Mouse (Mus musculus) heart, embryonic 10.5 days (tissue): ENCODE measurements around the gene Gckr. TPM values are rescaled to one million over a fixed set of nuclear protein-coding genes. Genes with fewer than 3 reads are reported as not detected.

Experiments
- DNase-seq: peaks from one replicate; pipeline ENCODE4 v3.0.0-alpha.2; 2017; ENCODE audit warnings: low spot score
- H3K27ac ChIP-seq: fragments of 300-500 bp; sonication (generic); 2 replicates; pipeline ENCODE4 v1.5.1; 2016; ENCODE audit warnings: mild to moderate bottlenecking
- H3K27me3 ChIP-seq: fragments of 300-500 bp; sonication (generic); 2 replicates; pipeline ENCODE4 v1.6.1; 2016; ENCODE audit warnings: mild to moderate bottlenecking; ENCODE audit not compliant: poor library complexity, insufficient read depth, severe bottlenecking
- H3K36me3 ChIP-seq: fragments of 300-500 bp; sonication (generic); 2 replicates; pipeline ENCODE4 v1.6.1; 2016; ENCODE audit warnings: mild to moderate bottlenecking, moderate library complexity
- H3K4me1 ChIP-seq: fragments of 300-500 bp; sonication (generic); 2 replicates; pipeline ENCODE4 v1.6.1; 2016; ENCODE audit warnings: mild to moderate bottlenecking
- H3K4me3 ChIP-seq: fragments of 300-500 bp; sonication (generic); 2 replicates; pipeline ENCODE4 v1.5.1; 2016; ENCODE audit warnings: mild to moderate bottlenecking, moderate library complexity
- H3K9me3 ChIP-seq: fragments of 300-500 bp; sonication (generic); 2 replicates; pipeline ENCODE4 v1.6.1; 2016; ENCODE audit warnings: mild to moderate bottlenecking, moderate library complexity
- WGBS: fragments of 180-500 bp; shearing (Covaris S2); methylation state at CpG from one replicate; pipeline ENCODE4 v1.1.7; 2016; 5-methylcytosine and 5-hydroxymethylcytosine counted together
- polyA plus RNA-seq: library from polyadenylated mRNA; unstranded; fragments of >200 nt; fragmentation: Nextera tagmentation; extraction: Ambion mirVana; gene quantifications from 2 replicates; pipeline ENCODE4 v1.2.1, GENCODE M21; 2016

The Gckr gene
- polyA plus RNA-seq, 1 experiment from 2014 or later, result 0.63 TPM

GRCm38 (mm10) chr5:31273018-31273417, 24.2 kb upstream of the Gckr start:
- Histone ChIP-seq H3K4me1 (no peaks in the 10 kb centered on the region), H3K9me3 (no peaks in the 10 kb centered on the region), H3K4me3 (no peak overlapping the region), H3K36me3 (peaks cover 75% of the 10 kb centered on the region), H3K27me3 (no peaks in the 10 kb centered on the region), H3K27ac (no peak overlapping the region)
- WGBS, result 82% methylated on average over 6 of the region's 6 CpGs
- no peak for DNase-seq

DNA sequence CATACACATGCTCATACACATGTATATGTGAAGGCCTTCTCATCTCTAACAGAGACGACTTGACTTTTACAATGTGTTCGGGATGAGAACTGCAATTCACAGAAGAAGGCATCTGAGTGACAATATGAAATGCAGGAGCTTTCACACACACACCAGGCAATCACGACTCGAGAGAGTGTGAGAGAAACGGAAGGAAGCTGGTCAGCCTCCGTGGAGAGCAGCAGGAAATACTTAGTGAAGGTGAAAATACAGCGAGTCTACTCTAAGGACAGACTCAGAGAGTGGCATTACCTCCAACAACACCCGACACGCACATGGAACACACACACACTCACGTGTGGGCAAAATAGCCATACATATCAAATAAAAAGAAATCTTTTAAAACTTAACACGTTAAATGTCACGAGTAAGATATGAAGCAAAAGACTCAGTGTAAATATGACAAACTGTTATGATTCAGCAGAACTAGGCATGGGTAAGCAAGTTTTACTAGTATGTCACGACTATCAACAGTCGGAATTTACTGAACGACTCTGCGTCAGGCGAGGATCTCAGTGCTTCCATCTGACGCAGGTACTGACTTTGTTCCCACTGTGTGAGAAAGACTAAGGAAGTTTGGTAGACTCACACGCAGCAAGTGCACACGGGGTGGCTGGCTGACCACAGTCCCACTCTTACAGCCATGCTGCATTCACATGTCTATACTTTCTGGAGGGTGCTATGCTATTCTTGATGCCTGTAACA, 17.8 kb upstream of the Gckr start:
- Histone ChIP-seq H3K27me3 (no peaks in the 10 kb centered on the region), H3K4me1 (no peaks in the 10 kb centered on the region), H3K9me3 (no peaks in the 10 kb centered on the region), H3K36me3 (peaks cover 80% of the 10 kb centered on the region), H3K4me3 (no peak overlapping the region), H3K27ac (no peak overlapping the region)
- 84% methylated on average over 20 of the region's 20 CpGs for WGBS
- no peak for DNase-seq

- no peak for DNase-seq
- WGBS, result 70% methylated on average over 4 of the region's 4 CpGs
- H3K4me1 ChIP-seq, result peaks cover 13% of the 10 kb centered on the region
- H3K27me3 ChIP-seq, result no peaks in the 10 kb centered on the region
- H3K27ac ChIP-seq, result no peak overlapping the region
- peaks cover 44% of the 10 kb centered on the region for H3K36me3 ChIP-seq
- H3K4me3 ChIP-seq, result no peak overlapping the region
- no peaks in the 10 kb centered on the region for H3K9me3 ChIP-seq
These were observed 9.0 kb upstream of the Gckr start for GRCm38 (mm10) chr5:31288225-31288624.

DNA sequence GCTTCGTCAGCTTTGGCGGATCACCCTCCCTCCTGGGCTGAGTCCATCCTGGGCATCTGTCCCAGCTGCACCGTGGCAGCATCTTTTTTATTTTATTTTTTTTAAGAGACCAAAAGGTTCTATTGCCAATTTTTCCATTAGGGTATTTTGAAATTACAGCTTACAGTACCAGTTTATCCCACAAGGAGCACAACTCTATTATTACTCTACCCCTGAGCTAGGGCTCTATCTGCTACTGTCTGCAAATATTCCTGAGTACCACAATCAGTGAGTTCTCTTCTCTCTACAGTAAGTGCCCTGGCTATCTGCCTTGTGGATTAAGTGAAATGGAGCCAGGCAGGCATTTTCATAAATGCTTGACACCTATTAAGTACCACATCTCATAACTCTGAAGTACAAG, 8.6 kb upstream of the Gckr start:
- peaks cover 44% of the 10 kb centered on the region for H3K36me3 ChIP-seq
- no peak overlapping the region for H3K4me3 ChIP-seq
- no peaks in the 10 kb centered on the region for H3K27me3 ChIP-seq
- no peak overlapping the region for H3K27ac ChIP-seq
- H3K4me1 ChIP-seq, result peaks cover 13% of the 10 kb centered on the region
- 77% methylated on average over 3 of the region's 3 CpGs for WGBS
- H3K9me3 ChIP-seq, result no peaks in the 10 kb centered on the region
- DNase-seq, result no peak

GRCm38 (mm10) chr5:31289626-31290230, 7.5 kb upstream of the Gckr start:
- peaks cover 20% of the 10 kb centered on the region for H3K4me1 ChIP-seq
- no peak for DNase-seq
- 59% methylated on average over 3 of the region's 3 CpGs for WGBS
- peak overlapping the region; percentile 86; the same call in 1 of the 2 replicates for H3K27ac ChIP-seq
- no peaks in the 10 kb centered on the region for H3K9me3 ChIP-seq
- peak overlapping the region; percentile 68 for H3K4me3 ChIP-seq
- no peaks in the 10 kb centered on the region for H3K27me3 ChIP-seq
- peaks cover 36% of the 10 kb centered on the region for H3K36me3 ChIP-seq

GRCm38 (mm10) chr5:31290521-31291360, 6.5 kb upstream of the Gckr start, which contains the start of gene Ift172:
Gene Ift172, minus strand, starts transcription at chr5:31291116.
- DNase-seq, result peak; percentile 99
- Histone ChIP-seq H3K27ac (peak within 1 kb of the TSS; percentile 86), H3K27me3 (no peaks in the 10 kb centered on the region), H3K4me3 (peak within 1 kb of the TSS; percentile 68), H3K36me3 (peaks cover 26% of the 10 kb centered on the region), H3K9me3 (no peaks in the 10 kb centered on the region), H3K4me1 (peaks cover 30% of the 10 kb centered on the region)
- WGBS, result 3% methylated on average over 45 of the region's 45 CpGs

DNA sequence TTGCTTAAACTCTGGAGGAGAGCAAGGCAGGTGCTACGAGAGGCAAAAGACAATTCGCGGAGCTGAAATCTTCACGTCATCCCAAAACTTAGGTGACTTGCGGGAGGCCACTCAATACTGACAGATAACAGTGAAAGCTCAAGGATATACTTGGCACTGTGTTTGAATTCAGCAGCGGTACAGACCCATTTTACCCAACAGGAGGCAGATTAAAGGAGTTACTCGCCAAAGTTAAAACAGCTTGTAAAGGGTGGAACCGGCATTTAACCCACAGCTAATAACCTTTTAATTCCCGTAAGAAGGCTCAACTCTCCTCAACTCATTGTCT, 5.9 kb upstream of the Gckr start:
- 4% methylated on average over 9 of the region's 9 CpGs for WGBS
- Histone ChIP-seq H3K4me3 (peak overlapping the region; percentile 68), H3K4me1 (peaks cover 34% of the 10 kb centered on the region), H3K9me3 (no peaks in the 10 kb centered on the region), H3K36me3 (peaks cover 20% of the 10 kb centered on the region), H3K27ac (peak overlapping the region; percentile 86), H3K27me3 (no peaks in the 10 kb centered on the region)
- no peak for DNase-seq

GRCm38 (mm10) chr5:31294964-31295605, 2.2 kb upstream of the Gckr start:
- 3% methylated on average over 29 of the region's 29 CpGs for WGBS
- H3K9me3 ChIP-seq, result no peaks in the 10 kb centered on the region
- peaks cover 15% of the 10 kb centered on the region for H3K36me3 ChIP-seq
- H3K4me3 ChIP-seq, result peak overlapping the region; percentile 85
- peak overlapping the region; percentile 92 for H3K27ac ChIP-seq
- no peaks in the 10 kb centered on the region for H3K27me3 ChIP-seq
- DNase-seq, result peak; percentile 77
- peaks cover 35% of the 10 kb centered on the region for H3K4me1 ChIP-seq

- H3K27me3 ChIP-seq, result peaks cover 6% of the 10 kb centered on the region; the same call in 1 of the 2 replicates
- H3K4me3 ChIP-seq, result peak within 1 kb of the TSS; percentile 85
- H3K27ac ChIP-seq, result peak within 1 kb of the TSS; percentile 92
- H3K9me3 ChIP-seq, result no peaks in the 10 kb centered on the region
- peak; percentile 76 for DNase-seq
- peaks cover 15% of the 10 kb centered on the region for H3K36me3 ChIP-seq
- peaks cover 31% of the 10 kb centered on the region for H3K4me1 ChIP-seq
- 1% methylated on average over 45 of the region's 46 CpGs for WGBS
These were observed 1.6 kb upstream of the Gckr start, which contains the start of gene Fndc4 for GRCm38 (mm10) chr5:31295606-31296141. Gene Fndc4, minus strand, starts transcription at chr5:31296080.

DNA sequence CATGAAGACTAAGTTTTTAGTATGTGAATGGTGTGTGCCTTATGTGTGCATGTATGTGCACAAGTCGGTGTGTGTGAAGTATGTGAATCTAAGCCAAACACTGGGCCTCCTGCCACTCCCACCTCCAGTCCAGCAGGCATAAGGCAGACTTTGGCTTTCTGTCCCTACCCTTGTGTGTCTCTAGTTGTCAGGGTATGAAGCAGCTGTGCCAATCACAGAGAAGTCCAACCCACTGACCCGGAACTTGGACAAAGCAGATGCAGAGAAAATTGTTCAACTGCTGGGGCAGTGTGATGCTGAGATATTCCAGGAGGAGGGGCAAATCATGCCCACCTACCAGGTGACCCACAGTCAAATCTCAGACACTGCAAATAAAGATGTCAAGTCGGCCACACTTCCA, 738 bp downstream of the Gckr start:
- Histone ChIP-seq H3K9me3 (no peaks in the 10 kb centered on the region), H3K36me3 (peaks cover 9% of the 10 kb centered on the region), H3K4me1 (peaks cover 27% of the 10 kb centered on the region), H3K27ac (no peak overlapping the region), H3K4me3 (no peak overlapping the region), H3K27me3 (peaks cover 11% of the 10 kb centered on the region; the same call in 1 of the 2 replicates)
- WGBS, result 81% methylated on average over 3 of the region's 3 CpGs
- no peak for DNase-seq

DNA sequence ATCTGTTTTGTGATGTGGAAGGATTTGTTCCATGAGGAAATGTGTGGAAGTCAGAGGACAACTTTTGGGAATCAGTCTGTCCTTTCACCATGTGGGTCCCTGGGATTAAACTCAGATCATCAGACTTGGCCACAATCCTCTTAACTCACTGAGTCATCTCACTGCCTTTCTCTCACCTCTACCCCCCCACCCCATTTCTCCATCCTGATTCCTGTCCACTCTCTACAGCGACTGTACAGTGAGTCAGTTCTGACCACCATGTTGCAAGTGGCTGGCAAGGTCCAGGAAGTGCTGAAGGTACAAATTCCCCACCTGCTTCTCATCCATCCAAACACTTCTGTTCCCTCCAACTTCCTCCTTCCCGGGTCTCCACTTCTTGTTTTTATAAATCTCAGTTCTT, 1.2 kb downstream of the Gckr start:
- H3K4me3 ChIP-seq, result no peak overlapping the region
- 53% methylated on average over 2 of the region's 2 CpGs for WGBS
- H3K36me3 ChIP-seq, result peaks cover 4% of the 10 kb centered on the region; the same call in 1 of the 2 replicates
- no peak for DNase-seq
- no peak overlapping the region for H3K27ac ChIP-seq
- H3K4me1 ChIP-seq, result peaks cover 27% of the 10 kb centered on the region
- H3K9me3 ChIP-seq, result no peaks in the 10 kb centered on the region
- H3K27me3 ChIP-seq, result peaks cover 11% of the 10 kb centered on the region; the same call in 1 of the 2 replicates

DNA sequence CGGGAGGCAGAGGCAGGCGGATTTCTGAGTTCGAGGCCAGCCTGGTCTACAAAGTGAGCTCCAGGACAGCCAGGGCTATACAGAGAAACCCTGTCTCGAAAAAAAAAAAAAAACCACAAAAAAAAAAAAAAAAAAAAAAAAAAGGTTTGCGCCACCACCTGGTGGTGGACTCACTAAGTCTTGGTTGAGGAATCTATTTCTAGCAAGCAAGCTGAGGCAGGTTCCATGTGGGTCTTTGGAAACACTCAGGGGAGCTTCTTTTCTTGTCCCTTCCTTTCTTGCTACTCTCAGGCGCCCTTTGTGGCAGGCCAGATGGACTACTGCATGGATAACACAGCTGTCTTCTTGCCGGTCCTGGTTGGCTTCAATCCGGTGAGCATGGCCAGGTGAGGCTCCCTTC, 4.6 kb downstream of the Gckr start:
- peaks cover 6% of the 10 kb centered on the region; the same call in 1 of the 2 replicates for H3K4me1 ChIP-seq
- no peaks in the 10 kb centered on the region for H3K36me3 ChIP-seq
- peaks cover 11% of the 10 kb centered on the region; the same call in 1 of the 2 replicates for H3K27me3 ChIP-seq
- 66% methylated on average over 8 of the region's 8 CpGs for WGBS
- DNase-seq, result no peak
- no peaks in the 10 kb centered on the region for H3K9me3 ChIP-seq
- H3K27ac ChIP-seq, result no peak overlapping the region
- H3K4me3 ChIP-seq, result no peak overlapping the region
